Mouse (Mus musculus) testis, postnatal 14 days (tissue): ENCODE measurements around the gene Wdr59.
"Not testable (repeated sequence)": the region's sequence is repeated elsewhere in the genome, so short reads cannot be mapped to it uniquely, and the experiment has no call there.

Experiments
- DNase-seq: peaks from one replicate; pipeline ENCODE4 v3.0.0; 2021; ENCODE audit warnings: low spot score

The Wdr59 gene

GRCm38 (mm10) chr8:111537765-111538158, 15.9 kb upstream of the Wdr59 start:
- no peak for DNase-seq

GRCm38 (mm10) chr8:111536978-111537764, 15.3 kb upstream of the Wdr59 start:
- peak; percentile 70 for DNase-seq

- peak; percentile 84 for DNase-seq
These were observed 14.4 kb upstream of the Wdr59 start, which contains the start of gene Znrf1 for GRCm38 (mm10) chr8:111536031-111536977. TSS of gene Znrf1 (plus strand) at chr8:111536097.

GRCm38 (mm10) chr8:111535491-111535890, 13.6 kb upstream of the Wdr59 start:
- DNase-seq: no peak

- no peak for DNase-seq
These were observed 11.6 kb upstream of the Wdr59 start for GRCm38 (mm10) chr8:111533503-111533902.

GRCm38 (mm10) chr8:111531621-111532020, 9.7 kb upstream of the Wdr59 start:
- DNase-seq: no peak

- DNase-seq: no peak
These were observed 9.3 kb upstream of the Wdr59 start for GRCm38 (mm10) chr8:111531191-111531590.

- no peak for DNase-seq
These were observed 6.2 kb upstream of the Wdr59 start for GRCm38 (mm10) chr8:111528071-111528470.

GRCm38 (mm10) chr8:111527149-111527548, 5.3 kb upstream of the Wdr59 start:
- no peak for DNase-seq

GRCm38 (mm10) chr8:111526403-111527024, 4.6 kb upstream of the Wdr59 start:
- no peak for DNase-seq

- DNase-seq: no peak
These were observed 4.4 kb downstream of the Wdr59 start for GRCm38 (mm10) chr8:111517466-111517865.

GRCm38 (mm10) chr8:111516451-111517035, 5.3 kb downstream of the Wdr59 start:
- no peak for DNase-seq

- DNase-seq: no peak
These were observed 8.4 kb downstream of the Wdr59 start for GRCm38 (mm10) chr8:111513446-111513845.

- DNase-seq: no peak
These were observed 9.0 kb downstream of the Wdr59 start for GRCm38 (mm10) chr8:111512941-111513340.

- no peak for DNase-seq
These were observed 11.5 kb downstream of the Wdr59 start for GRCm38 (mm10) chr8:111510401-111510800.

GRCm38 (mm10) chr8:111509278-111509677, 12.6 kb downstream of the Wdr59 start:
- DNase-seq: no peak

GRCm38 (mm10) chr8:111508566-111508965, 13.3 kb downstream of the Wdr59 start:
- DNase-seq: no peak

GRCm38 (mm10) chr8:111501724-111502464, 20.0 kb downstream of the Wdr59 start:
- no peak for DNase-seq

GRCm38 (mm10) chr8:111498249-111498648, 23.6 kb downstream of the Wdr59 start:
- DNase-seq: not testable (repeated sequence)

- DNase-seq: no peak
These were observed 25.6 kb downstream of the Wdr59 start for GRCm38 (mm10) chr8:111496326-111496725.

- no peak for DNase-seq
These were observed 28.7 kb downstream of the Wdr59 start for GRCm38 (mm10) chr8:111493176-111493575.
